Mouse (Mus musculus) ES-E14 (cell line): Measurements from ENCODE around the gene Sema3b. TPM values are rescaled to one million over a fixed set of nuclear protein-coding genes. Genes with fewer than 3 reads are reported as not detected.

ENCODE experiments used
- DNase-seq: peaks from one replicate; pipeline ENCODE4 v3.0.0-alpha.2; 2013; ENCODE audit warnings: low read depth, low spot score
- H3K27ac ChIP-seq: 2 replicates; pipeline ENCODE4 v1.5.1; 2012; ENCODE audit warnings: low read depth, mild to moderate bottlenecking, low read length, moderate library complexity, mixed read lengths; ENCODE audit not compliant: poor library complexity, insufficient read depth, severe bottlenecking
- H3K36me3 ChIP-seq: 2 replicates; pipeline ENCODE4 v1.6.1; 2012; ENCODE audit warnings: mild to moderate bottlenecking, low read length, moderate library complexity, mixed read lengths; ENCODE audit not compliant: control insufficient read depth, poor library complexity, insufficient read depth, severe bottlenecking
- H3K4me1 ChIP-seq, 2 experiments: fragments of 150-350 bp in 1 of 2; sonication (generic) in 1 of 2; 2 replicates each; pipeline ENCODE4 v1.6.1; 2012; ENCODE audit warnings: low read length in 2 of 2, mild to moderate bottlenecking in 1 of 2, mixed read lengths in 1 of 2; ENCODE audit not compliant: control insufficient read depth in 2 of 2, insufficient read depth in 2 of 2, poor library complexity in 1 of 2
- H3K4me3 ChIP-seq, 2 experiments: fragments of 150-350 bp in 1 of 2; sonication (generic) in 1 of 2; 2 replicates each; pipeline ENCODE4 v1.5.1; 2012; ENCODE audit warnings: low read length in 2 of 2, low read depth in 1 of 2, mild to moderate bottlenecking in 1 of 2, mixed read lengths in 1 of 2; ENCODE audit not compliant: insufficient read depth in 1 of 2, poor library complexity in 1 of 2, severe bottlenecking in 1 of 2
- H3K9ac ChIP-seq: 2 replicates; pipeline ENCODE4 v1.6.1; 2012; ENCODE audit warnings: low read depth, mild to moderate bottlenecking, low read length, mixed read lengths; ENCODE audit not compliant: poor library complexity, insufficient read depth, severe bottlenecking
- H3K9me3 ChIP-seq: fragments of 150-350 bp; sonication (generic); 2 replicates; pipeline ENCODE4 v1.6.1; 2012; ENCODE audit warnings: low read depth, mild to moderate bottlenecking, low read length; ENCODE audit not compliant: control insufficient read depth, insufficient read depth
- CHD2 ChIP-seq: IDR thresholded peaks from 2 replicates; pipeline ENCODE4 v1.6.1; 2014; ENCODE audit warnings: mild to moderate bottlenecking, low read depth, low read length, inconsistent platforms
- HCFC1 ChIP-seq: IDR thresholded peaks from 2 replicates; pipeline ENCODE4 v1.6.1; 2012; ENCODE audit warnings: low read length, inconsistent platforms, borderline replicate concordance; ENCODE audit not compliant: insufficient read depth
- MAFK ChIP-seq: IDR thresholded peaks from 2 replicates; pipeline ENCODE4 v1.6.1; 2014; ENCODE audit warnings: mild to moderate bottlenecking, low read depth, low read length, inconsistent platforms; ENCODE audit not compliant: insufficient read depth
- ZC3H11A ChIP-seq: IDR thresholded peaks from 2 replicates; pipeline ENCODE4 v1.6.1; 2012; ENCODE audit warnings: low read depth, mild to moderate bottlenecking, inconsistent platforms, low read length, borderline replicate concordance
- ZNF384 ChIP-seq: IDR thresholded peaks from 2 replicates; pipeline ENCODE4 v1.6.1; 2012; ENCODE audit warnings: low read depth, low read length, inconsistent platforms
- in situ Hi-C, 2 experiments: fragments of 600-800 bp; cut with MboI; formaldehyde crosslinking; loops; one replicate each; pipeline ENCODE4 v1.15.1; 2025; ENCODE audit warnings: low sequenced_read_pairs in 2 of 2, inconsistent platforms in 1 of 2; ENCODE audit not compliant: unreplicated experiment in 2 of 2
- total RNA-seq: library from RNA; depleted of rRNA; stranded (reverse); fragments of 300-350 nt; gene quantifications from 2 replicates; pipeline ENCODE4 v1.2.3, GENCODE M21; 2012

Gene Sema3b
- total RNA-seq, 1 experiment = 7.4 TPM

DNA sequence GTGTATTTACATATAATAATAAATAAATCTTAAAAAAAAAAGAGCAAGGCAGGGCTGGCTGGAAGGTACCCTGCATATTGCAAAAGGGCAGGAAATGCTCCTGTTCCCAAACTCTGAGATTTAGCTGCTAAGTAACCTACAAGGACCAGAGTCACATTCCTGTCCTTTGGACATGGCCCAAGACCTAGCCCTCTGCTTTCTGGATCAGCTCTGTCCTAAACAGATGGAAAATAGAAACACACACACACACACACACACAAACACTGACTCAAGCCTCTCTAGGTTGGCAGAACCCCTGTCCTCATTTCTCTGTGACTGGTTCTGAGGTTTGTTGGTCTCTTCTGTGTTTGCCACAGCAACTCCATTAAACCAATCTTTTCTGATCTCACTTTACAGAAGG lies 11.9 kb upstream of the Sema3b start:
- H3K4me1 ChIP-seq = peaks cover 3 to 18% of the 10 kb centered on the region in 2 experiments; a peak in 3 of 4 replicates
- DNase-seq = no peak
- H3K36me3 ChIP-seq = peaks cover 40% of the 10 kb centered on the region

DNA sequence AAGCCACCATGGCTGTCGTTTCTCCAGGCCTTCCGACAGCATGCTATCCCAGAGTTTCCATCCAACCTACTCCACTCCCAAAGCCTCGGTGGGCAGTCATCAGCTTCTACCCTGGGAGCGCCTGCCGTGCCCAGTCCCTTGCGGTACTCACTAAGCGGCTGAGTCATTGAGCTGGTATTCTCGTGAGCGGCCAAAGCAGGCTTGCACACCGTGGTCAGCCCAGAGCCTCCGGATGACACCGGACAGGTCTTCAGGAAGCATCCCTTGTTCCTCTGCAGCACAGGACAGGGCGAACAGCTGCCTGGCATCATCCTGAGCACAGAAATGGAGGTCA lies 10.5 kb upstream of the Sema3b start:
- in situ Hi-C loops = no loop called here
- TF ChIP-seq CHD2 (no peak), MAFK (no peak), ZNF384 (no peak), ZC3H11A (no peak), HCFC1 (no peak)
- peaks cover 3 to 15% of the 10 kb centered on the region in 2 experiments; a peak in 2 of 4 replicates for H3K4me1 ChIP-seq
- no peak overlapping the region for H3K9ac ChIP-seq
- H3K4me3 ChIP-seq = no peak overlapping the region
- no peaks in the 10 kb centered on the region for H3K9me3 ChIP-seq
- no peak for DNase-seq
- H3K27ac ChIP-seq = no peak overlapping the region
- H3K36me3 ChIP-seq = peaks cover 52% of the 10 kb centered on the region

More for the DNA sequence above, 11.9 kb upstream of the Sema3b start:
- TF ChIP-seq MAFK (no peak), ZNF384 (no peak)
- no peak overlapping the region for H3K4me3 ChIP-seq
- H3K27ac ChIP-seq = no peak overlapping the region
- in situ Hi-C loops = no loop called here
- no peak overlapping the region for H3K9ac ChIP-seq
- no peaks in the 10 kb centered on the region for H3K9me3 ChIP-seq

DNA sequence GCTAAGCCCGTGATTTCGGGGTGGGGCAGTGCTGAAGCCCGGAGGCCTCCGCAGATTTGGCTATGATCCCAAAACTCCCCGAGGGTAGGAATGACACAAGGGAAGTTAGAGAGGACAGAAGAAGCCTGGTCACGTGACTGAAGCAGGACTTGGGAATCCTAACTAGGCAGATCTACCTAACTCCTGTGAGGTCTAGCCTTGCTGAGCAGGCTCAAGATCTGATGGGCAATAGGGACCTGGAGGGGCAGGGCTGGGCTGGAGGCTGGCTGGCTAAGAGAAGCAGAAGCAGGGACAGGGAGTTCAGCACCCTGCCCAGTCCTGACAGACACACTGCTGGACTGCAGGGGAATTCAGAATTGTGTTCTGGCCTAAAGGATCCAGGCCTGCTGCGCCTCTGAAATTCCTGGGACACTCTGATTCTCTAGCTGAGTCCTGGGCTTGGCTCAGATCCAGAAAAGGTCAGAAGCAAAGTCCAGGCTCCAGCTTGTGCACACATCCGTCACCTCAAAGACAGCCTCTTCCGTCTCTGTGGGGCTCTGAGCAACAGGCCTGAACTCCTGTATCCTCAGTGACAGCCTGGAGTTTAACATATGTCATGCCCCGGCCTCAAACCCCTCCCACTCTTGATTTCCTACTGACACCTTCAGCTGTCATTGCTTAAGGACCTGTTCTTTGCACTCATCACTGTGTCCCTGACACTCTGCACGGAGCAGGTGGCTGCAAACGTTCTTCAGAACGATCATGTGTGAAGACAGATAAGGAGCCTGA lies 9.9 kb upstream of the Sema3b start:
- no peak for DNase-seq
- H3K36me3 ChIP-seq = peaks cover 52% of the 10 kb centered on the region
- H3K9ac ChIP-seq = no peak overlapping the region
- H3K4me1 ChIP-seq = peaks cover under 1 to 11% of the 10 kb centered on the region in 2 experiments; a peak in 3 of 4 replicates
- TF ChIP-seq ZC3H11A = no peak
- no peak for TF ChIP-seq MAFK
- H3K9me3 ChIP-seq = no peaks in the 10 kb centered on the region
- H3K27ac ChIP-seq = 0 out of 2 replicates have a peak overlapping the region, but pooled peaks have one; percentile 49
- H3K4me3 ChIP-seq = no peak overlapping the region
- in situ Hi-C loops = no loop called here

DNA sequence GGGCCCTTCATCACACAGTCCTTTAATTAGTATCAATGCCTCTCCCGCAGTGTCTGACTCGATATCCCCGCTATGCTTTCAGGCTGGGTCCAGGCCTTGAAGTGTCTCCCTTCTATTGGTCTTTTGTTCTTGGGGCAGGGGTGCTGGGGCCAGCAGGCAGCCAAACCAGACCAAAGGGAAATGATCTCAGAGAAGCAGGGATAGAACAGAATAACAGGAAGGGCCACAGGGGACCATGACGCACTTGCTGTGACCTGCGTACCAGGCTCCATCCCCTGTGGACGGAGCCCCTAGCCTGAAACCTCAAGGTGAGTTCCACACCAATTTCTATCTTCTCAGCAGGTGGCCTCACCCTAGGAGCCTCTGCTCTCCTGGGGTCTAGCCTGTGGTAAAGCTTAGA lies 9.1 kb upstream of the Sema3b start:
- no peaks in the 10 kb centered on the region for H3K9me3 ChIP-seq
- TF ChIP-seq HCFC1 (no peak), ZC3H11A (no peak), CHD2 (no peak), MAFK (no peak), ZNF384 (no peak)
- peaks cover 0 to 11% of the 10 kb centered on the region in 2 experiments; a peak in 2 of 4 replicates for H3K4me1 ChIP-seq
- no peak overlapping the region for H3K27ac ChIP-seq
- no peak overlapping the region for H3K9ac ChIP-seq
- H3K36me3 ChIP-seq = peaks cover 52% of the 10 kb centered on the region
- no peak for DNase-seq
- in situ Hi-C loops = no loop called here
- no peak overlapping the region for H3K4me3 ChIP-seq

DNA sequence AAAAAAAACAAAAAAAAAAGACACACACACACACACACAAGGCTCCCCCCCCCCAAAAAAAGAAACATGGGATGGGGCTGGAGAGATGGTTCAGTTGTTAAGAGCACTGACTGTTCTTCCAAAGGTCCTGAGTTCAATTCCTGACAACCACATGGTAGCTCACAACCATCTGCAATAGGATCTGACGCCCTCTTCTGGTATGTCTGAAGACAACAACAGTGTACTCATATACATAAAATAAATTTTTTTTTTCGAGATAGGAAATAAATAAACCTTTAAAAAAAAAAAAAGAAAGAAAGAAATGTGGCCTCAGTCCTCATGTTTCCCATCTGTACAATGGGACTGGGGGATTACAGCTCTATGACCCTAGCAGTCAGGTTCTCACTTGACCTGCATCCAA lies 8.4 kb upstream of the Sema3b start:
- in situ Hi-C loops = no loop called here
- peaks cover 0 to 11% of the 10 kb centered on the region in 2 experiments; a peak in 2 of 4 replicates for H3K4me1 ChIP-seq
- DNase-seq = no peak
- no peak overlapping the region for H3K27ac ChIP-seq
- no peak for TF ChIP-seq ZC3H11A
- TF ChIP-seq MAFK = no peak
- no peak for TF ChIP-seq CHD2
- TF ChIP-seq ZNF384 = no peak
- TF ChIP-seq HCFC1 = no peak
- H3K36me3 ChIP-seq = peaks cover 52% of the 10 kb centered on the region
- H3K9me3 ChIP-seq = no peaks in the 10 kb centered on the region
- no peak overlapping the region for H3K9ac ChIP-seq
- H3K4me3 ChIP-seq = no peak overlapping the region
